Mouse (Mus musculus): ENCODE data around the gene Plcxd2.

DNA sequence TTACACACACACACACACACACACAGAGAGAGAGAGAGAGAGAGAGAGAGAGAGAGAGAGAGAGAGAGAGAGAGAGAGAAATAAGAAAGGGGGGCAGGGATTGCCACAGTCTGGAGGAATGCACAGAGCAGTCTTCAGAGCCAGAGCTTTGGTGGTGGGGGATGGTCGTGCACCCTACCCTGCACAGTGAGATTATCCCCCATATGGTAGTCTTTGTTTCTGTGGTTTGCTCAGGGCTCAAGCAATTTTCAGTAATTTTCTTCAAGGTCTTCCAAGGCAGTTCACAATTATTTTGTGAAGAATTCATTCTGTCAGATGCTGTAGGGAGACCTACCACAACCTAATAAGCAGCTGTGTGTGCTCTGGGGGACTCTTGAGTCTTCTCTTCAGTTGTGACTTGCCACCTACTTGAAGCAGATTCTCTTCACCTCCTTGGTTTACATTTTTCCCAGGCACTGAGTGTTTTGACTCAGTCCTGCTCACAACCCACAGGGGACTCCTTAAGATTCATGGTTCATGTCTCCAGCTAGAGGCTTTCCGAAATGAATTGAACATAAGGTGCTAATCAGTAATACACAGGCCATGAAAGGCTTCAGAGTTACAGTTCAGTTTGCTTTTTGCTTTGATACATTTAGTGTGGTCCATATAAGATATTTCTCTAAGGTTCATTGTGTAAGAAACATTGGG lies 75.2 kb downstream of the Plcxd2 start:
- TF ChIP-seq POLR2A (IDR thresholded peaks at IDR 0.05; ENCODE audit: control insufficient read depth, low read depth, low read length) (no peak), CTCF (IDR thresholded peaks at IDR 0.05; ENCODE audit: control insufficient read depth, insufficient read depth, insufficient replicate concordance, low read depth, low read length) (no peak)

All from testis, adult 2 months (tissue).